Mouse (Mus musculus) megakaryocyte, embryonic 14.5 days (primary cell): ENCODE data around the gene Wdr91. TPM values are rescaled to one million over a fixed set of nuclear protein-coding genes. Genes with fewer than 3 reads are reported as not detected.

Source experiments
- H3K27me3 ChIP-seq: replicated peaks from 2 replicates; pipeline ENCODE3; 2012; ENCODE audit warnings: inconsistent platforms
- H3K36me3 ChIP-seq: replicated peaks from 2 replicates; pipeline ENCODE3; 2012; ENCODE audit warnings: low read length, inconsistent platforms, mixed read lengths
- H3K4me1 ChIP-seq: 2 replicates; pipeline ENCODE4 v1.6.1; 2012; ENCODE audit warnings: inconsistent platforms
- H3K4me3 ChIP-seq: replicated peaks from 2 replicates; pipeline ENCODE3; 2012; ENCODE audit warnings: moderate library complexity, mild to moderate bottlenecking, inconsistent platforms
- H3K9me3 ChIP-seq: 2 replicates; pipeline ENCODE4 v1.6.1; 2012; ENCODE audit warnings: inconsistent platforms
- FLI1 ChIP-seq: IDR thresholded peaks from 2 replicates; pipeline ENCODE4 v1.6.1; 2012; ENCODE audit warnings: low read length, inconsistent platforms, mixed read lengths
- GATA1 ChIP-seq: IDR thresholded peaks from 3 replicates; pipeline ENCODE4 v1.6.1; 2012; ENCODE audit warnings: mixed read lengths, low read length, inconsistent platforms, borderline replicate concordance
- polyA plus RNA-seq: library from polyadenylated mRNA; stranded (reverse); fragments of >175 nt; gene quantifications from 2 replicates; pipeline ENCODE4 v1.2.3, GENCODE M21; 2012; ENCODE audit warnings: low replicate concordance; ENCODE audit not compliant: insufficient read depth

Gene Wdr91
- polyA plus RNA-seq, 1 experiment: 28.5 TPM

DNA sequence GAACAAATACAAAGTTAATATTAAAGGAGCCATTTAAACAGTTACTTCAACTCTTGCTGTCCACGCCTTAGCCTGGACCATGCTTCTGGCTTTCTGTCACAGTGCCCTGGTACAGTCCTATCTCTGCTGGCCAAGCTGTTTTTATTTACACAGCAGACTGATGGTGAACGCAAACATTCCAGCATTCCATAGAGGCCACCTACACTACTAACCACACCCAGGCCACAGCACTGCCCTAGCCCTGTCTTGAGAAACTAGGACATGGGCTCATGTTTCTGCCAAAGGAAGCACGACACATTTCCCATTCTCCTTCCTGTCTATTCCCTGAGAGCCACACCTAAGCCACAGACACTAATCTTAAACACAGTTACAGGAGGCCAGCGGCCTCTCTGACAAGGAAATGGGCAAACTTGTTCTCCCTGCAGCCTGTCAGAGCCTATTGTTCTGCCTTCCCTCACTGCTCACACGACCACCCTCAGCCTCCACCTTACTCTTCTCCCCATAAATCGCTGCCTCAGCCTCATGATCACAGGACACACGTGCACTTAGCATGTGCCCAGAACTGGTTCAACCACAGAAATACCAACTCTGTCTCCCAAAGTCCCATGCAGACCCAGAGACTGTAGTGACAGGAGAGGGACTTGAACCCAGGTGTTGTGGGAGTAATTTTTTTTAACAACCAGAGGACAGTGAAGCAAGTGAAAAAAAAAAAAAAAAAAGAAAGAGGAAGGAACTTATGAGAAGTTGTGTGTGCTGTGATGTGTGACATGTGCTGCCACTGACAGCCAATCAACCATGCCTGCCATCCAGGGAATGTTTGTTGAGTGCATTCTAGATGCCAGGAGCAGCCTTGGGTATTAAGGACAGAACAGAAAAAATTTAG, 44.7 kb downstream of the Wdr91 start:
- Histone ChIP-seq H3K4me1 (peaks cover 93% of the 10 kb centered on the region), H3K9me3 (no peaks in the 10 kb centered on the region), H3K4me3 (peak overlapping the region; percentile 89), H3K36me3 (peaks cover 66% of the 10 kb centered on the region), H3K27me3 (no peaks in the 10 kb centered on the region)
- no peak for TF ChIP-seq FLI1
- no peak for TF ChIP-seq GATA1

DNA sequence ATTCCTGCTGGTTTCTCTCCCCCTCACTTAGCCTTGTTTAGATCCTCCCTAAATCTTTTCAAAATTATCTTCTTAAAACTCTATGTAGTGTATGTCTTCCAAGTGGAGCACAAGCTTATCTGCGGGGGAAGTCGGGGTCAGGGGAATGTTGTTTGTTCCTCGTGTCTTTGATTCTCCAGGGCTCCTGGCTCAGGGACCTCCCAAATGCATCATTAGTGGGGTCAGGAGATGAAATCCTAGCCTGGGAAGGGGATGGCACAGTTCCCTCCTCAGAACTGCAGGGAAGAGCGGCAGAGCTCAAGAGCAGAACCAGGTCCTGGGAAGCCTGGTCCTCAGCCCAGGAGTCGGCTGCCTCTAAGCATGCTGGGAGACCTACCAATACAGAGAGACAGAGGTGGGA, 45.5 kb downstream of the Wdr91 start:
- TF ChIP-seq FLI1: no peak
- TF ChIP-seq GATA1: no peak
- Histone ChIP-seq H3K27me3 (no peaks in the 10 kb centered on the region), H3K36me3 (peaks cover 58% of the 10 kb centered on the region), H3K4me1 (peaks cover 87% of the 10 kb centered on the region), H3K4me3 (peak overlapping the region; percentile 89), H3K9me3 (no peaks in the 10 kb centered on the region)

DNA sequence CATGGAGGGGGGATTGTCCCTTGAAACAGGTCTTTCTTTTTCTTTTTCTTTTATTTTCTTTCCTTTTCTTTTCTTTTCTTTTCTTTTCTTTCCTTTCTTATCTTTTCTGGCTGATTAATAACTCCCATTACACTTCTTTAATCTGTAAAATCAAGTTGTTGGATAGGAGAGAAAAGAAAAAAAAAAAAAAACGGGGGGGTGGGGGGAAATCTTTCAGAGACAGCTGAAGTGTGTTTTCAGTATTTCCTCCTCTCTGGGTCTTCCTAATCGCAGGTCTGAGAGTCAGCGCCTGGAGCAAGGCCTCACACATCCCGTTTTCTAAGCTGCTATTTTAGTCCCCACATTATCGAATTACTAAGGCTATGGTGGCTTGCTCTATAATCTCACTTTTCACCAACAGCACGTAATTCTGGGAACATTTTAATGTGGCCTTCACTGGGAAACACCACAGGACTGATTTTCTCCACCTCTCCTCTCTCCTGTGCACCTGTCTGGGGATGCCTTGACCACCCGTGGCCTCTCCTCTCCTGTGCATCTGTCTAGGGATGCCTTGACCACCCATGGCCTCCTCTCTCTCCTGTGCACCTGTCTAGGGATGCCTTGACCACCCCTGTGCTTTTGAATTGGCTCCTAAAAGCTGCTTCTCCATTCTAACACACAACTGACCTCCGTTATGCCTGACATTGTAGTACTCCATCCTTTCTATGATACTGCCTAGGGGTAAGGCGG, 46.7 kb downstream of the Wdr91 start:
- peaks cover 79% of the 10 kb centered on the region for H3K4me1 ChIP-seq
- TF ChIP-seq FLI1 (no peak), GATA1 (no peak)
- peak overlapping the region; percentile 94 for H3K4me3 ChIP-seq
- H3K27me3 ChIP-seq: no peaks in the 10 kb centered on the region
- peaks cover 46% of the 10 kb centered on the region for H3K36me3 ChIP-seq
- H3K9me3 ChIP-seq: no peaks in the 10 kb centered on the region

DNA sequence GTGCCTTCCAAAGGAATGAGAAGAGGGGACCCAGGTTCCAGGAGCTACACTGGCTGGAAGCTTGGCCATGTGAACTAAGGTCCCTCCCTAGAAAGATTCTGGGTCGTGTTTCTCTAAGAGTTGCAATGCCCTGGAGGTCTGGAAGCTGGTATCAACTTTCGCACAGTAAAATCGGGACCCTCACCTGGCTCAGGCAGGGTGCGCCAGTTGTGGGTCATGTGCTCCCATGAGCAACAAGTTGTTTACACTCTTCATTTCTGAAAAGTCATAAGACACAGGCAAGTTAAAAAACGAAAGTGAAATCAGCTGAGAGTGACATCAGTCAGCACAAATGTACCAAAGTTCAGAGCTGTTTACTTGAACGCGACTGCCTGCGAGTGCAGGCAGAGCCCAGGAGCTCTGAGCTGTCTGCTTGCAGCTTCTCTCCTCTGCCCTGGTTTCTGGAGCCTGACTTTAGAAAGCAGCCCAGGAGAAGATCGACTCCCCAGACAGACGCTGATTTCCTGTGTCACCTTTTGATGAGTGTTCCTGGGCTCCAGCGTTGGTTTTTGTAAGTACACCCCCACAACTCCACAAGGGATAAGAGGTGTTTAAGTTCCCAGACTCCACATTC, 47.8 kb downstream of the Wdr91 start, which contains the start of gene Tmem140:
TSS of gene Tmem140 (plus strand) at position 356 of the 613 bp plus-strand sequence.
- Histone ChIP-seq H3K4me1 (peaks cover 69% of the 10 kb centered on the region), H3K4me3 (peak within 1 kb of the TSS; percentile 94), H3K9me3 (no peaks in the 10 kb centered on the region), H3K27me3 (no peaks in the 10 kb centered on the region), H3K36me3 (peaks cover 37% of the 10 kb centered on the region)
- TF ChIP-seq GATA1: no peak
- no peak for TF ChIP-seq FLI1

GRCm38 (mm10) chr6:34862381-34862780, 48.3 kb downstream of the Wdr91 start:
- Histone ChIP-seq H3K27me3 (no peaks in the 10 kb centered on the region), H3K4me3 (peak overlapping the region; percentile 94), H3K36me3 (peaks cover 32% of the 10 kb centered on the region), H3K4me1 (peaks cover 64% of the 10 kb centered on the region), H3K9me3 (no peaks in the 10 kb centered on the region; the same call in 1 of the 2 replicates)
- TF ChIP-seq GATA1 (no peak), FLI1 (no peak)

- Histone ChIP-seq H3K4me3 (peak overlapping the region; percentile 85), H3K4me1 (peaks cover 56% of the 10 kb centered on the region), H3K9me3 (no peaks in the 10 kb centered on the region; the same call in 1 of the 2 replicates), H3K36me3 (peaks cover 24% of the 10 kb centered on the region), H3K27me3 (no peaks in the 10 kb centered on the region)
- TF ChIP-seq FLI1 (no peak), GATA1 (no peak)
These were observed 49.1 kb downstream of the Wdr91 start for GRCm38 (mm10) chr6:34861546-34862053.

DNA sequence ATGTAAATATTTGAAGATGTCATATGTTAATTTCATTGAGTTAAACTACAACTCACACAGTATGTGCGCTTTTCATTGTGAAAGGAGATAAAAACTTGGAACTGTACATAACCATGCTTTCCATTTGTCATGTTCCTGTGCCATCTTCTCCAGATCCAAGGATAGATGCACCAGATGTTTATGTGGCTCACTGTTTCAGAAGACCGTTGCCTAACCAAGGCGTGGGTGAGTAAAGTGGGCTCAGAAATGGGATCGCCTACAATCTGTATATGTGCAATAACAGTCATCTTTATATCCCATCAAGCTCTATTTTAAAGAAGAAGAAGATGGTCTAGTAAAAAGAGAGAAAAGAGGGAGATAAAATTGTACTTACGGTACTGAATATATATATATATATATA, 78.3 kb downstream of the Wdr91 start:
- Histone ChIP-seq H3K4me1 (peaks cover 9% of the 10 kb centered on the region; the same call in 1 of the 2 replicates), H3K9me3 (no peaks in the 10 kb centered on the region), H3K4me3 (no peak overlapping the region), H3K36me3 (no peaks in the 10 kb centered on the region), H3K27me3 (no peaks in the 10 kb centered on the region)
- TF ChIP-seq FLI1 (no peak), GATA1 (no peak)

Other genes starting within 250 kb of the Wdr91 start
- 1.2 and 2.9 TPM in 2 replicates for gene Agbl3, start 130.4 kb downstream of the Wdr91 start, polyA plus RNA-seq
- gene Tmem140, start 47.7 kb downstream of the Wdr91 start, polyA plus RNA-seq: 5.5 and 11.5 TPM in 2 replicates
- gene Cyren, start 32.8 kb downstream of the Wdr91 start, polyA plus RNA-seq: 14.0 and 14.5 TPM in 2 replicates
- gene Stra8, start 9.3 kb upstream of the Wdr91 start, polyA plus RNA-seq: not detected in 2 replicates
- 0.40 TPM in 1 of 2 replicates, not detected in the other for gene Slc23a4, start 77.5 kb upstream of the Wdr91 start, polyA plus RNA-seq
- 2.9 and 6.3 TPM in 2 replicates for gene Cnot4, start 222.8 kb upstream of the Wdr91 start, polyA plus RNA-seq